In the genomic region with DNA sequence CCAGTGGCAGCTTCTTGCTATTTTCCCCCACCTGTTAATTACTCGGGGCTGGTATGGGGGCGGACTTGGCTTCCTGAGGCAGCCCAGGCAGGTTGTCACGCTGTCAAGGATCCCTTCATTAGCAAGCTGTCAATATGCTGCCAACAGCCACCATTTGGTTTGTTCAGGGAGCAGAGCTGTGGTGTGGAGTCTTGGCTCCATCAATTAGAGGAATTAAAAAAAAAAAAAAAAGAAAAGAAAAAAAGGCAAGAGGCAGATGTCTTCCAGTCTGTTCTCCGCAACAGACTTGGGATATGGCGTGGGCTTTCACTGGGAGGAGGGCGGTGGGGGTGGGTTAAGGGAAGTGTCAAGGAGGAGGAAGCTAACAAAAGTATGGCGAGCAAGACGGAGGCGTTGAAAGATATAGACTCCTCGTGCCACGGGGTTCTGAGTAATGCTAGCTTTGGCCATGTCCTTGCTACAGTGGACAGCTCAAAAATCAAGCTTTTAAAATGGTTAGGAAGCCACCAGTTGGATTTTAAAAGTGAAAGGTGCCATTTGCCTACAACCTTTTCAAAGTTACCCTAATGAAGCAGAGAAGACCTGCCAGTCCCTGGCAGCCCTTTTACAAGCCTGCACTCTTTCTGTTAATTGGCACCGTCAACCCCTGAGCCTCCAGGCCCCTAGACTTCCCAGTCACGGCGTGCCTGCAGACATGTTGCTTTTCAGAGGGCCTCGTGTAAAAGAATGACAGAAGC, we compare ENCODE assay signal across 10 mouse cellular contexts.
DNase-seq lines count a peak whose midpoint lies in the region.
"Had no signal": no experiment of that assay in that cellular context is flagged by ENCODE, and none has a peak within 500 bp of the region (broad histone marks: within the 10 kb centered on the region; RNA-seq: fewer than 3 reads in every experiment).

No protein-coding gene starts in this region.

- peak overlapping the region; percentile 72; the same call in 1 of the 2 replicates for H3K27ac ChIP-seq in limb, embryonic 10.5 days

- peak overlapping the region; percentile 17; the same call in 1 of the 2 replicates for H3K4me3 ChIP-seq in limb, embryonic 10.5 days

- H3K9me3 ChIP-seq in limb, embryonic 10.5 days (replicated peaks), result no peaks in the 10 kb centered on the region

- peak; percentile 13 for DNase-seq in MN1 (ENCODE audit: low spot score)
- DNase-seq in cerebellum, adult 9-10 months, result peak; percentile 82
- peak; percentile 87 for DNase-seq in layer of hippocampus, adult 11-12 months (ENCODE audit: low spot score)
- peak; percentile 35 for DNase-seq in limb, embryonic 10.5 days (ENCODE audit: low spot score)
- DNase-seq in spleen, postnatal 14 days (ENCODE audit: low spot score in 2 of 2), result no peak
- no peak for DNase-seq in adrenal gland, adult 2 months
- DNase-seq in spleen, postnatal 10 days (ENCODE audit: low spot score in 2 of 2), result no peak
- no peak for DNase-seq in urinary bladder, postnatal 4 days (ENCODE audit: low spot score in 2 of 2)
- DNase-seq: adrenal gland, postnatal 36 days had no signal

- H3K36me3 ChIP-seq in limb, embryonic 10.5 days, result no peaks in the 10 kb centered on the region

- H3K4me1 ChIP-seq in limb, embryonic 10.5 days, result peaks cover 32% of the 10 kb centered on the region

- WGBS in limb, embryonic 10.5 days, result 24% methylated on average over 15 of the region's 15 CpGs

- H3K27me3 ChIP-seq in limb, embryonic 10.5 days (ENCODE audit: low read depth, poor library complexity, severe bottlenecking), result no peaks in the 10 kb centered on the region
- H3K27me3 ChIP-seq: CH12.LX had no signal

Comparison
In these comparisons a context has a peak if more than half of its experiments do, and no peak if none do; other contexts are left out.
1. DNase-seq: peak in MN1 (single experiment), cerebellum, adult 9-10 months (single experiment), layer of hippocampus, adult 11-12 months (single experiment) and limb, embryonic 10.5 days (single experiment); none in spleen, postnatal 14 days (0 of 2), adrenal gland, adult 2 months (single experiment), spleen, postnatal 10 days (0 of 2) and urinary bladder, postnatal 4 days (0 of 2).